Mouse (Mus musculus): ENCODE results near the gene Dpp4. TPM values are rescaled to one million over a fixed set of nuclear protein-coding genes. Genes with fewer than 3 reads are reported as not detected.

Dpp4 gene
- polyA plus RNA-seq, 1 experiment from 2014 or later = 2.0 TPM

DNA sequence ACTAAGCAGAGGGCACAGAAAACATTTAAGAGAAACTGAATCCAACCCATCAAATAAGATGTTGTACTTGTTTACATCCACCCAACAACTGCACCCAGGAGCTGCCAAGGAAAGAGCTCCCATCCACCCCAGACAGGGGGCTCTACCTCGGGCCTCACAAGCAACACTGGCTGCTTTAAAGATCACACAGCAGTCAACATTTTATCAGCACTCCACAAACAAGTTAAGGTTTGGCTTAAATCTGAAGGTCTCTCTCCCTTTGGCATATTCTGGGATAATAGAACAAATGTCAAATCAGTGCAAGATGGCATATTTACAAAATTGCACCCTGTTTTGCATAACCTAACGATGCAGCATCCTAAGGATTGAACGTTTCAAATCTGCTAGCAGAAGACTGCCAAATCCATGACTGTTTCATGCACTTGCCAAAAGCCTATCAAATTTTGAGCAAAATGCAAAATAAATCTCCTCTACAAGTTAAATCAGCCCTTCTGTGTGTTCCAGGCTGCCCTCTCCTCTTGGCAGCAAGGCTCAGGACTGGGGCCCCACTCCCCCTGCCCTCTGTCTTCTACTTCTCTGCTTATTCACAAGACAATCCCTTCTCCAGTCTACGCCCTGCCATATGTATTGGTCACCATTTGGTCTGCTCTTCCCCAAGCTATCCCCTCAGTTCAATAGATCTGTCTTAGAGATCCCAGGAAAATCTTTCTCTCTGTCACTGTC lies 72.6 kb downstream of the Dpp4 start:
- peaks cover 7% of the 10 kb centered on the region for H3K4me1 ChIP-seq (ENCODE audit: control insufficient read depth, insufficient read depth, low read length)
- no peaks in the 10 kb centered on the region for H3K9me3 ChIP-seq (replicated peaks; ENCODE audit: control insufficient read depth, low read length, poor library complexity, severe bottlenecking)
- no peaks in the 10 kb centered on the region for H3K36me3 ChIP-seq (ENCODE audit: control insufficient read depth, insufficient read depth, low read length)
- H3K27ac ChIP-seq (ENCODE audit: low read length) = no peak overlapping the region
- 73% methylated on average over 4 of the region's 4 CpGs for WGBS
- H3K27me3 ChIP-seq (ENCODE audit: control insufficient read depth, insufficient read depth, low read depth, low read length) = no peaks in the 10 kb centered on the region
- H3K4me2 ChIP-seq (ENCODE audit: low read length) = no peak overlapping the region
- no peak overlapping the region for H3K9ac ChIP-seq (ENCODE audit: low read depth, low read length)
- H3K4me3 ChIP-seq (ENCODE audit: low read depth, low read length) = no peak overlapping the region
- ATAC-seq = no peak

DNA sequence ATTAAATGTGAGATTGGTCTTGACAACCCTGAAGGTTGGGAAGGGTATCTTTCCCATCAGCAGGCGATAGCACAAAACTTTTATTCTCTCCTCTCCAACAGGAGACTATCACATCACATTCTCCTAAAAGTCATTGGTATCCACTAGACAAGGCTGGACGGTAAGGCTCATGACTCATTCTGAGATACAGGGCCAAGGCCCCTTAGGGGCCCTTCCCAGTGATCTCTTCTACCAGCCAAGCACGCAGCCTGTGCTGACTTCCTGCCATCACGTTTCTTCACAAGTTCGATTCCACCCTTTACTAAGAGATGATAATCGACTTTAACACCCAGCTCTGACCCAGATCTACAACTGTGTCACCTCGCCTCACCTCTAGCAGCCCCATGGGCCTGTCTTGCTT lies 74.9 kb downstream of the Dpp4 start:
- H3K4me3 ChIP-seq (ENCODE audit: low read depth, low read length) = no peak overlapping the region
- H3K9ac ChIP-seq (ENCODE audit: low read depth, low read length) = no peak overlapping the region
- H3K27me3 ChIP-seq (ENCODE audit: control insufficient read depth, insufficient read depth, low read depth, low read length) = no peaks in the 10 kb centered on the region

DNA sequence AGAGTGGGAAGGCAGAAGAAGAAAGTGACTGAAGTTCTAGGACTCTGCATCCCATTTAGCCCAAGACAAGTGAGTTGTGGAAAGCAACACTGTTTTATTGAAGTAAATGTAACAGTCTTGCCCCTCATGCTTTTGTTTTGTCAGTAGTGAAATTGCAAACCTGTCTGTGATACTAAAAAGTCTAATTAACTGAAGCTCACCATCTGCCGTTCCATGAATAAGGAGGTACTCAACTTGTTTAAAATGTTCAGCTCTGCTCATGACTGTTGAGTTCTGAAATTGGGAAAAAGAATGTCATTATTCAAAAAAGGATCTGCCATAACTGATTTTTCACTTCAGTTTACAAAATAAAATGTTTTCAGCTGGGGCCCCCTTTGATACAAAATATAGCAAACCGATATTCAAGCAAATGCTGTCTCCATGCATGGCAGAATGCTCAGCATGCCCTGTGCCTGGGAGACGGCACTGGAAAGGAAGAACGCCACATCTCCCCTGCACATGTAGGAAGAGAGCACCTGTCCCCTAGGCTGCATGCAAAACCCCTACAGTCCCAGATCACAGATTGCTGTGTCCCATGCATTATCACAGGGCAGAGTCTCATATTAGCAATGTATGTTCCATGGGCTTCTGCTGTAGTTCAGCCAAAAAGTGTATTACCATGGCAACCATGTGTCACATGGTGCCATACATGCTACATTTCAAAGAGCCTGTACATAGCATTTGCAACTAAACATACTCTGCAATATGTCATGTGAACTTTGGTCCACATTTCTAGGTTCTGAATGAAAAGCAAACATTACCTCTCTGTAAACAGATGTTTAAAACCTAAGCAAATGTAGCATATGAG lies 77.4 kb downstream of the Dpp4 start:
- ATAC-seq = peak; percentile 75
- Histone ChIP-seq H3K27ac (ENCODE audit: low read length) (no peak overlapping the region), H3K4me2 (ENCODE audit: low read length) (no peak overlapping the region), H3K9ac (ENCODE audit: low read depth, low read length) (no peak overlapping the region), H3K4me1 (ENCODE audit: control insufficient read depth, insufficient read depth, low read length) (peaks cover 9% of the 10 kb centered on the region), H3K4me3 (ENCODE audit: low read depth, low read length) (no peak overlapping the region), H3K9me3 (replicated peaks; ENCODE audit: control insufficient read depth, low read length, poor library complexity, severe bottlenecking) (no peaks in the 10 kb centered on the region), H3K36me3 (ENCODE audit: control insufficient read depth, insufficient read depth, low read length) (no peaks in the 10 kb centered on the region), H3K27me3 (ENCODE audit: control insufficient read depth, insufficient read depth, low read depth, low read length) (no peaks in the 10 kb centered on the region)
- 87% methylated on average over 4 of the region's 4 CpGs for WGBS

More for the DNA sequence above, 74.9 kb downstream of the Dpp4 start:
- Histone ChIP-seq H3K4me1 (ENCODE audit: control insufficient read depth, insufficient read depth, low read length) (peaks cover 13% of the 10 kb centered on the region), H3K27ac (ENCODE audit: low read length) (no peak overlapping the region), H3K4me2 (ENCODE audit: low read length) (no peak overlapping the region), H3K9me3 (replicated peaks; ENCODE audit: control insufficient read depth, low read length, poor library complexity, severe bottlenecking) (no peaks in the 10 kb centered on the region), H3K36me3 (ENCODE audit: control insufficient read depth, insufficient read depth, low read length) (no peaks in the 10 kb centered on the region)
- 94% methylated on average over 7 of the region's 7 CpGs for WGBS
- no peak for ATAC-seq

DNA sequence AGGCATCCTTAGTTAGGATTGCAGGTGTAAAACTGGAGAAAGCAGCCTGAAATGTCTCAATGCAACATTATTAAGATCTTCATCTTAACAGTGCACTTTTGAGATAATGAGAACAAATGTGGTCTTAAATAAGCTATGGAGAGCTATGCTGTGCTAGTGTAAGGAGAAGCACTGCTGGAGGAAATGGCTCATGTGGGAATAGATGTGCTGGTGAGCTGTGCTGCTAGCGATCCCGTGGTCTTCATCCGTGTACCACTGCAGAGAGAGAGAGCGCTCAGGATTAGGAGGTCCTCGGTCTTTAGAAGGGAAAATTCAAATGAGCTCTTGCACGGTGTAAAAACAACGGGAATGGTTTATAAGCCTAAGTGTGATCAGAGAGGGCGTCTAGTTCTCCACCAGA lies 79.6 kb downstream of the Dpp4 start:
- Histone ChIP-seq H3K27me3 (ENCODE audit: control insufficient read depth, insufficient read depth, low read depth, low read length) (no peaks in the 10 kb centered on the region), H3K9me3 (replicated peaks; ENCODE audit: control insufficient read depth, low read length, poor library complexity, severe bottlenecking) (no peaks in the 10 kb centered on the region), H3K27ac (ENCODE audit: low read length) (no peak overlapping the region), H3K36me3 (ENCODE audit: control insufficient read depth, insufficient read depth, low read length) (no peaks in the 10 kb centered on the region), H3K4me1 (ENCODE audit: control insufficient read depth, insufficient read depth, low read length) (peaks cover 9% of the 10 kb centered on the region), H3K4me3 (ENCODE audit: low read depth, low read length) (no peak overlapping the region), H3K4me2 (ENCODE audit: low read length) (no peak overlapping the region), H3K9ac (ENCODE audit: low read depth, low read length) (no peak overlapping the region)
- 50% methylated on average over 8 of the region's 8 CpGs for WGBS
- ATAC-seq = peak; percentile 26; the same call in 1 of the 2 replicates

DNA sequence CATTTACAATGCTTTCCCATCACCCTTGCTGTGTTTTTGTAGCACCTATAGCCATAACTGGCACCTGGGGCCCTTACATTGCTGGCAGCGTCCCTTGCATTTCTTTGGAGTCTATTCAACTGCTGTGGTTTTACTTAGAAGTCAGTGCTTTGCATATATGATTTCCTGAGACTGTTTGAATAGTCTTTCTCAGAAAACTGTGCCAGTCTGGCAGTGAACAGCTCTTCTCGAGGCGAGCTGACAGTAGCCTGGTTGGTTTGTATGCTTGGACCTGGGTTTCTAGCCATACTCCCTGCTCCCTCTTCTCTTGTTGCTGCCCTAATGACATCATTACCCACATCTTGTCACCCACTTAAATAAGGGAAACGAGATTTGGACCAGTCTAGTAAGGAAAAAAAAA lies 80.1 kb downstream of the Dpp4 start:
- no peak for ATAC-seq

DNA sequence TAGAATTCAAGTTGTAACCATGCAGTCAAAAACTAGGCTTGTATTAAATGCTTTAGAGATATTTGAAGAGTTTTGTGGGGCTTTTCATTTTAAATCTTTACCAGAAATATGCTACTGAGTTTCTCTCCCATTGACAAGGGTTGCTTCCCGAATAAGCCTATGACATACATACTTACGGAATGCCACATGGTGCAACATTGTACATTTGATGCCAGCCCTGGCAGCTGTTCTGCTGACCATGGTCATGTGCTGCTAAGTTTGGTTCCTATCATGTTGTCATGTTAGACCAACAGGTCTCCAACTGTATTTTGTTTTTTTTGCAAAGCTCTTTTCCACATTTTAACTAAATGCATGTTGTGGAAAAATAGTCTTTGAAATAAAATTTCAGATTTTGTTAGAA lies 86.6 kb downstream of the Dpp4 start:
- ATAC-seq = no peak
- Histone ChIP-seq H3K4me2 (ENCODE audit: low read length) (no peak overlapping the region), H3K27me3 (ENCODE audit: control insufficient read depth, insufficient read depth, low read depth, low read length) (no peaks in the 10 kb centered on the region), H3K4me3 (ENCODE audit: low read depth, low read length) (no peak overlapping the region), H3K36me3 (ENCODE audit: control insufficient read depth, insufficient read depth, low read length) (no peaks in the 10 kb centered on the region), H3K9ac (ENCODE audit: low read depth, low read length) (no peak overlapping the region), H3K4me1 (ENCODE audit: control insufficient read depth, insufficient read depth, low read length) (no peaks in the 10 kb centered on the region), H3K27ac (ENCODE audit: low read length) (no peak overlapping the region), H3K9me3 (replicated peaks; ENCODE audit: control insufficient read depth, low read length, poor library complexity, severe bottlenecking) (no peaks in the 10 kb centered on the region)
- WGBS = 93% methylated on average over 2 of the region's 2 CpGs

More for the DNA sequence above, 80.1 kb downstream of the Dpp4 start:
- Histone ChIP-seq H3K9ac (ENCODE audit: low read depth, low read length) (no peak overlapping the region), H3K4me3 (ENCODE audit: low read depth, low read length) (no peak overlapping the region), H3K9me3 (replicated peaks; ENCODE audit: control insufficient read depth, low read length, poor library complexity, severe bottlenecking) (no peaks in the 10 kb centered on the region), H3K4me2 (ENCODE audit: low read length) (no peak overlapping the region), H3K4me1 (ENCODE audit: control insufficient read depth, insufficient read depth, low read length) (peaks cover 9% of the 10 kb centered on the region), H3K36me3 (ENCODE audit: control insufficient read depth, insufficient read depth, low read length) (no peaks in the 10 kb centered on the region), H3K27me3 (ENCODE audit: control insufficient read depth, insufficient read depth, low read depth, low read length) (no peaks in the 10 kb centered on the region), H3K27ac (ENCODE audit: low read length) (no peak overlapping the region)
- 49% methylated on average over 4 of the region's 4 CpGs for WGBS

DNA sequence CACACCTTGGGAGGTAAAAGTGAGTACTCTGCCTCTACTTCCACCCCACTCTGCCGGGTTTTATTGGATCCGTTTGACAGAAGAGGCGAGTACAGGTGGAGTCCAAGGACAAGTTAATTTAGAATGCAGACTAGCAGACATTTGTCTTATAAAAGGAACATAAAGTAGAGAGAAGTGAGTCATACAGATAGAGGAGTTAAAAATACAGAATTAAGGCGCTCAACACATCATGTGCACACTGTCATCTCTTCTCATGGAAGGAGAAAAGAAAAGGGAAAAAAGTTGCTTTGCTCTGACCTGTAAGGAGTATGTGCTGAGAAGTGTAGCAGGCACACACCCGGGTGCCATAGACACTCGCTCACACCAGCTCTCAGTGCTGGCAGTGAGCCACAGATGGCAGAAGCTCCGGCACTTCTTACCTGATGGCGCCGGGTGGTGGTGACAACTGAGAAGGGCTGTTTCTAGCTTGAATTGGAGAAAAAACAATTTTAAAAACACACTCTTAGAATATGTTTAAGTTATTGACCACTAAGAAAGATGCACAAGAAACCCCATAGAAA lies 88.9 kb downstream of the Dpp4 start:
- WGBS = 89% methylated on average over 9 of the region's 9 CpGs
- no peak overlapping the region for H3K27ac ChIP-seq (ENCODE audit: low read length)
- ATAC-seq = no peak

DNA sequence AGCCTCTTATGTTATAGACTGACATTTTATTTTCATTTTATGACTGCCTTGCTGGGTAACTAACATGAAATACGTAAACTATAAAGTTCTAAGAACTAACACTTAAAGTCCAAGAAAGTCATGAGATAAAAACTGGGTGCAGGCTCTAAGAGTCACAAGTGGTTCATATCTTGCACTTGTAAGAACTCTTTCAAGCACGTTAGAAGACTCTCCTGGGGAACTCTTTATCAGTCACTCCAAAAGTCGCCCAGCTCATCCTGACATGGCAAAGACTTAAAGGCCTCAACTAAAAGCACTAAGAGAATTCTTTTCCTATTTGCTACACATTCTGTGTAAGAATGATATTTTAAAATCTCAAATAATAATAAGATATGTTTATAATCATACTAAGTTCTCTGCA lies 92.5 kb downstream of the Dpp4 start:
- H3K36me3 ChIP-seq (ENCODE audit: control insufficient read depth, insufficient read depth, low read length) = no peaks in the 10 kb centered on the region
- H3K27ac ChIP-seq (ENCODE audit: low read length) = no peak overlapping the region
- ATAC-seq = no peak
- no peak overlapping the region for H3K9ac ChIP-seq (ENCODE audit: low read depth, low read length)
- H3K4me2 ChIP-seq (ENCODE audit: low read length) = no peak overlapping the region
- no peaks in the 10 kb centered on the region for H3K9me3 ChIP-seq (replicated peaks; ENCODE audit: control insufficient read depth, low read length, poor library complexity, severe bottlenecking)
- H3K4me3 ChIP-seq (ENCODE audit: low read depth, low read length) = no peak overlapping the region
- no peaks in the 10 kb centered on the region for H3K27me3 ChIP-seq (ENCODE audit: control insufficient read depth, insufficient read depth, low read depth, low read length)
- 90% methylated on average over 3 of the region's 3 CpGs for WGBS
- no peaks in the 10 kb centered on the region for H3K4me1 ChIP-seq (ENCODE audit: control insufficient read depth, insufficient read depth, low read length)

More for the DNA sequence above, 88.9 kb downstream of the Dpp4 start:
- Histone ChIP-seq H3K36me3 (ENCODE audit: control insufficient read depth, insufficient read depth, low read length) (no peaks in the 10 kb centered on the region), H3K4me1 (ENCODE audit: control insufficient read depth, insufficient read depth, low read length) (no peaks in the 10 kb centered on the region), H3K27me3 (ENCODE audit: control insufficient read depth, insufficient read depth, low read depth, low read length) (no peaks in the 10 kb centered on the region), H3K4me3 (ENCODE audit: low read depth, low read length) (no peak overlapping the region), H3K9me3 (replicated peaks; ENCODE audit: control insufficient read depth, low read length, poor library complexity, severe bottlenecking) (no peaks in the 10 kb centered on the region), H3K4me2 (ENCODE audit: low read length) (no peak overlapping the region), H3K9ac (ENCODE audit: low read depth, low read length) (no peak overlapping the region)

DNA sequence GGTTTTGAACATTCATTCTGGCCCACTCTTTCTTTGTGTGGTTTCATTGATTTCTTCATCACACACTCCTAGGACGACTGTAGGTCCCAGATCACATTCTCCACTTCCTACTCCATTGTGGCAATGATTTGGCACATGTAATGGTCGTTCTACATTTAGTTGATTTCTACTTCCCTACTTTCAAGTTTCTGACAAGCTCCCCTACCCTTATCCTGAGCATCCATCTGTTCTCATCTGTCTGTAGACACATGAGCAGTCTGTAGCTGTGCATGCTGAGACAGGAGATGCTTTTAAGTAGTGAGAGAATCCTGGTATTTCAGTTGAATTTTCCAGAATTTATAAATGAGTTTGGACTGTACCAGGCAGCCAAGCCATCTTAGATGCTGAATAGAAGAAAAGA lies 95.1 kb downstream of the Dpp4 start:
- H3K36me3 ChIP-seq (ENCODE audit: control insufficient read depth, insufficient read depth, low read length) = no peaks in the 10 kb centered on the region
- H3K4me3 ChIP-seq (ENCODE audit: low read depth, low read length) = no peak overlapping the region
- no peak overlapping the region for H3K27ac ChIP-seq (ENCODE audit: low read length)
- WGBS = 74% methylated on average over 2 of the region's 2 CpGs
- ATAC-seq = no peak
- no peak overlapping the region for H3K4me2 ChIP-seq (ENCODE audit: low read length)
- no peak overlapping the region for H3K9ac ChIP-seq (ENCODE audit: low read depth, low read length)
- no peaks in the 10 kb centered on the region for H3K9me3 ChIP-seq (replicated peaks; ENCODE audit: control insufficient read depth, low read length, poor library complexity, severe bottlenecking)
- H3K27me3 ChIP-seq (ENCODE audit: control insufficient read depth, insufficient read depth, low read depth, low read length) = no peaks in the 10 kb centered on the region
- no peaks in the 10 kb centered on the region for H3K4me1 ChIP-seq (ENCODE audit: control insufficient read depth, insufficient read depth, low read length)
